Mouse (Mus musculus) embryo, embryonic 10 days (tissue): Measurements from ENCODE around the gene Vmn1r160.
"Not testable (repeated sequence)": the region's sequence is repeated elsewhere in the genome, so short reads cannot be mapped to it uniquely, and the experiment has no call there.

Experiments used
- DNase-seq: peaks from one replicate; pipeline ENCODE4 v3.0.0-alpha.2; 2015; ENCODE audit warnings: low spot score

The Vmn1r160 gene

GRCm38 (mm10) chr7:22870924-22871323 is at the start of gene Vmn1r160:
Gene Vmn1r160, plus strand, starts transcription at chr7:22871224.
- not testable (repeated sequence) for DNase-seq

- not testable (repeated sequence) for DNase-seq
These were observed 27.5 kb upstream of the Vmn1r160 start, which contains the start of gene Vmn1r159 for GRCm38 (mm10) chr7:22843505-22843904. Gene Vmn1r159, minus strand, starts transcription at chr7:22843605.
